Mouse (Mus musculus): ENCODE measurements at regions not wholly inside any gene's neighbourhood (a gene's known extent, or its start where the extent isn't known, plus 50 kb on each side); places are given as distances from the start of the nearest gene placed in this dataset.

GRCm38 (mm10) chr4:107736866-107737265 lies 52.8 kb upstream of the Dmrtb1 start:
- Histone ChIP-seq H3K9ac (replicated peaks; ENCODE audit: low read length) (no peak overlapping the region), H3K4me3 (replicated peaks; ENCODE audit: low read depth, low read length) (no peak overlapping the region), H3K9me3 (ENCODE audit: control insufficient read depth, low read length) (no peaks in the 10 kb centered on the region), H3K4me2 (ENCODE audit: low read length) (no peak overlapping the region), H3K27ac (replicated peaks; ENCODE audit: low read depth, low read length) (no peak overlapping the region), H3K4me1 (ENCODE audit: control insufficient read depth, insufficient read depth, low read length) (peaks cover 28% of the 10 kb centered on the region; the same call in 1 of the 2 replicates), H3K36me3 (ENCODE audit: control insufficient read depth, insufficient read depth, low read length) (no peaks in the 10 kb centered on the region), H3K27me3 (ENCODE audit: control insufficient read depth, insufficient read depth, low read length) (peaks cover 2% of the 10 kb centered on the region; the same call in 1 of the 2 replicates)
- DNase-seq, result no peak
- WGBS, result 93% methylated on average over 8 of the region's 8 CpGs
- ATAC-seq (ENCODE audit: low FRiP score, low TSS enrichment), result no peak

GRCm38 (mm10) chr4:107737907-107738306 lies 53.9 kb upstream of the Dmrtb1 start:
- Histone ChIP-seq H3K4me3 (replicated peaks; ENCODE audit: low read depth, low read length) (no peak overlapping the region), H3K9me3 (ENCODE audit: control insufficient read depth, low read length) (no peaks in the 10 kb centered on the region), H3K9ac (replicated peaks; ENCODE audit: low read length) (no peak overlapping the region), H3K4me1 (ENCODE audit: control insufficient read depth, insufficient read depth, low read length) (peaks cover 20% of the 10 kb centered on the region; the same call in 1 of the 2 replicates), H3K27ac (replicated peaks; ENCODE audit: low read depth, low read length) (no peak overlapping the region), H3K4me2 (ENCODE audit: low read length) (no peak overlapping the region), H3K27me3 (ENCODE audit: control insufficient read depth, insufficient read depth, low read length) (peaks cover 3% of the 10 kb centered on the region; the same call in 1 of the 2 replicates), H3K36me3 (ENCODE audit: control insufficient read depth, insufficient read depth, low read length) (no peaks in the 10 kb centered on the region)
- WGBS, result 10% methylated on average over 6 of the region's 6 CpGs
- ATAC-seq (ENCODE audit: low FRiP score, low TSS enrichment) (peak; percentile 75), DNase-seq (peak; percentile 94)

- Histone ChIP-seq H3K4me1 (ENCODE audit: control insufficient read depth, insufficient read depth, low read length) (peaks cover 11% of the 10 kb centered on the region; the same call in 1 of the 2 replicates), H3K27me3 (ENCODE audit: control insufficient read depth, insufficient read depth, low read length) (peaks cover 3% of the 10 kb centered on the region; the same call in 1 of the 2 replicates), H3K4me2 (ENCODE audit: low read length) (no peak overlapping the region), H3K9me3 (ENCODE audit: control insufficient read depth, low read length) (no peaks in the 10 kb centered on the region), H3K9ac (replicated peaks; ENCODE audit: low read length) (no peak overlapping the region), H3K36me3 (ENCODE audit: control insufficient read depth, insufficient read depth, low read length) (no peaks in the 10 kb centered on the region), H3K4me3 (replicated peaks; ENCODE audit: low read depth, low read length) (no peak overlapping the region), H3K27ac (replicated peaks; ENCODE audit: low read depth, low read length) (no peak overlapping the region)
- 86% methylated on average over 9 of the region's 9 CpGs for WGBS
- ATAC-seq (ENCODE audit: low FRiP score, low TSS enrichment), result no peak
- no peak for DNase-seq
Observed at GRCm38 (mm10) chr4:107738776-107739175, 54.7 kb upstream of the Dmrtb1 start.

- DNase-seq, result no peak
- H3K4me3 ChIP-seq (replicated peaks; ENCODE audit: low read depth, low read length), result no peak overlapping the region
- no peak overlapping the region for H3K27ac ChIP-seq (replicated peaks; ENCODE audit: low read depth, low read length)
- 0 out of 2 replicates have a peak, but pooled peaks cover 9% of the 10 kb centered on the region for H3K4me1 ChIP-seq (ENCODE audit: control insufficient read depth, insufficient read depth, low read length)
- no peaks in the 10 kb centered on the region for H3K36me3 ChIP-seq (ENCODE audit: control insufficient read depth, insufficient read depth, low read length)
- no peak overlapping the region for H3K4me2 ChIP-seq (ENCODE audit: low read length)
- H3K9me3 ChIP-seq (ENCODE audit: control insufficient read depth, low read length), result no peaks in the 10 kb centered on the region
- H3K27me3 ChIP-seq (ENCODE audit: control insufficient read depth, insufficient read depth, low read length), result peaks cover 3% of the 10 kb centered on the region; the same call in 1 of the 2 replicates
- H3K9ac ChIP-seq (replicated peaks; ENCODE audit: low read length), result no peak overlapping the region
- no peak for ATAC-seq (ENCODE audit: low FRiP score, low TSS enrichment)
- 42% methylated on average over 6 of the region's 6 CpGs for WGBS
Observed at GRCm38 (mm10) chr4:107739789-107740405, 55.9 kb upstream of the Dmrtb1 start.

GRCm38 (mm10) chr4:107743646-107744045 lies 58.4 kb upstream of the Lrp8 start:
- Histone ChIP-seq H3K4me2 (ENCODE audit: low read length) (no peak overlapping the region), H3K4me3 (replicated peaks; ENCODE audit: low read depth, low read length) (no peak overlapping the region), H3K9me3 (ENCODE audit: control insufficient read depth, low read length) (no peaks in the 10 kb centered on the region), H3K9ac (replicated peaks; ENCODE audit: low read length) (no peak overlapping the region), H3K27ac (replicated peaks; ENCODE audit: low read depth, low read length) (no peak overlapping the region), H3K4me1 (ENCODE audit: control insufficient read depth, insufficient read depth, low read length) (peaks cover 18% of the 10 kb centered on the region), H3K27me3 (ENCODE audit: control insufficient read depth, insufficient read depth, low read length) (peaks cover 3% of the 10 kb centered on the region; the same call in 1 of the 2 replicates), H3K36me3 (ENCODE audit: control insufficient read depth, insufficient read depth, low read length) (no peaks in the 10 kb centered on the region)
- WGBS, result 27% methylated on average over 2 of the region's 2 CpGs
- DNase-seq (no peak), ATAC-seq (ENCODE audit: low FRiP score, low TSS enrichment) (no peak)

GRCm38 (mm10) chr4:107746366-107746765 lies 55.7 kb upstream of the Lrp8 start:
- DNase-seq (no peak), ATAC-seq (ENCODE audit: low FRiP score, low TSS enrichment) (no peak)
- Histone ChIP-seq H3K4me2 (ENCODE audit: low read length) (no peak overlapping the region), H3K9ac (replicated peaks; ENCODE audit: low read length) (no peak overlapping the region), H3K4me3 (replicated peaks; ENCODE audit: low read depth, low read length) (no peak overlapping the region), H3K4me1 (ENCODE audit: control insufficient read depth, insufficient read depth, low read length) (peaks cover 9% of the 10 kb centered on the region), H3K27me3 (ENCODE audit: control insufficient read depth, insufficient read depth, low read length) (peaks cover 3% of the 10 kb centered on the region; the same call in 1 of the 2 replicates), H3K36me3 (ENCODE audit: control insufficient read depth, insufficient read depth, low read length) (no peaks in the 10 kb centered on the region), H3K9me3 (ENCODE audit: control insufficient read depth, low read length) (no peaks in the 10 kb centered on the region), H3K27ac (replicated peaks; ENCODE audit: low read depth, low read length) (no peak overlapping the region)
- WGBS, result 68% methylated on average over 3 of the region's 3 CpGs

- WGBS, result 80% methylated on average over 5 of the region's 5 CpGs
- Histone ChIP-seq H3K27me3 (ENCODE audit: control insufficient read depth, insufficient read depth, low read length) (no peaks in the 10 kb centered on the region; the same call in 1 of the 2 replicates), H3K9me3 (ENCODE audit: control insufficient read depth, low read length) (no peaks in the 10 kb centered on the region), H3K4me1 (ENCODE audit: control insufficient read depth, insufficient read depth, low read length) (peaks cover 9% of the 10 kb centered on the region), H3K4me3 (replicated peaks; ENCODE audit: low read depth, low read length) (no peak overlapping the region), H3K27ac (replicated peaks; ENCODE audit: low read depth, low read length) (no peak overlapping the region), H3K9ac (replicated peaks; ENCODE audit: low read length) (no peak overlapping the region), H3K36me3 (ENCODE audit: control insufficient read depth, insufficient read depth, low read length) (no peaks in the 10 kb centered on the region), H3K4me2 (ENCODE audit: low read length) (no peak overlapping the region)
- no peak for ATAC-seq (ENCODE audit: low FRiP score, low TSS enrichment)
- no peak for DNase-seq
Observed at GRCm38 (mm10) chr4:107746923-107747431, 55.1 kb upstream of the Lrp8 start.

GRCm38 (mm10) chr4:107747454-107747853 lies 54.6 kb upstream of the Lrp8 start:
- WGBS, result 89% methylated on average over 9 of the region's 9 CpGs
- Histone ChIP-seq H3K4me1 (ENCODE audit: control insufficient read depth, insufficient read depth, low read length) (peaks cover 9% of the 10 kb centered on the region), H3K9me3 (ENCODE audit: control insufficient read depth, low read length) (no peaks in the 10 kb centered on the region), H3K9ac (replicated peaks; ENCODE audit: low read length) (no peak overlapping the region), H3K27ac (replicated peaks; ENCODE audit: low read depth, low read length) (no peak overlapping the region), H3K36me3 (ENCODE audit: control insufficient read depth, insufficient read depth, low read length) (no peaks in the 10 kb centered on the region), H3K27me3 (ENCODE audit: control insufficient read depth, insufficient read depth, low read length) (no peaks in the 10 kb centered on the region), H3K4me2 (ENCODE audit: low read length) (no peak overlapping the region), H3K4me3 (replicated peaks; ENCODE audit: low read depth, low read length) (no peak overlapping the region)
- DNase-seq (no peak), ATAC-seq (ENCODE audit: low FRiP score, low TSS enrichment) (no peak)

All from midbrain, embryonic 14.5 days (tissue).